Mouse (Mus musculus) CD4-positive helper T cell, adult 2 months (primary cell): ENCODE data around the gene Mettl23.

Experiments used
- DNase-seq: peaks from one replicate; pipeline ENCODE4 v3.0.0-alpha.2; 2012; ENCODE audit warnings: low read depth, missing footprints, low spot score

Mettl23 gene

GRCm38 (mm10) chr11:116843261-116844233 lies at the start of gene Mettl23, which contains the start of gene Jmjd6:
TSS of gene Mettl23 (plus strand) at chr11:116843278.
TSS of gene Jmjd6 (minus strand) at chr11:116843449.
- DNase-seq = peak; percentile 98

DNA sequence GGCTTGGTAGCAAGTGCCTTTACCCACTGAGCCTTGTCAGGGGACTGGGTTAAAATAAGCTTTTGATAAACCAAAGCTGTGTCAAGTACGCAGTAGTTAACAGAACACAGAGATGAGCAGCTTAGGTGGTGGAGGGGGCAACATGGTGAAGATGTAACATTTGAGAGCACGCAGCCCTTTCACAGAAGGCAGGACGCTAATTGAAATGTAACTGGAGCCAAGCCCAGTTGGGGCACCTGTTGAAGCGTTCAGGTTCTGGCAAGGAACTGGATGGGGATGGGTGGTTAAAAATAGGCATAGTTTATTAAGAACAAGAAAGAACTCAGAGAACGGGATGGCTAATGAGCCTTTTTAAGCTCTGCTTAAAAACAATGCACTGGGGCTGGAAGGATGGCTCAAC lies 43.7 kb upstream of the Mettl23 start:
- no peak for DNase-seq

DNA sequence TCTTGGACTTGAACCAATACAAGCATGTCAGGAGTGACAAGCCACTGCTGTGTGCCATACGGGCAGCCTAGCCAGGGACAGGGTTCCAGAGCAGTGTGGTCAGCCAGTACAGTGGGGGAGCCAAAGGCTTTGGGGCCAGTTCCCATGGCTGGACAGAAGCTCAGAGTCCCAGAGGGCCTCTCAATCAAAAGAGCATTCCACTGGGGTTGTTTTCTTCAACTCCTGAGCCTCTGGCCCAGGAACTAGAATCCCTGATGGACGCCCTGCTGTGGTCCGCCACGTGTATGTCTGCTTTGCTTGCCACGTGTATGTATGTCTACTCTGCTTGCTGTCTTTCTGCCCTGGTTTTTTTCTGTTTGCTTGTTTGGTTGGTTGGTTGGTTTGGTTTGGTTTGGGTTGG lies 42.0 kb upstream of the Mettl23 start:
- no peak for DNase-seq

- DNase-seq = no peak
Measured at GRCm38 (mm10) chr11:116802709-116803108, 40.4 kb upstream of the Mettl23 start.

DNA sequence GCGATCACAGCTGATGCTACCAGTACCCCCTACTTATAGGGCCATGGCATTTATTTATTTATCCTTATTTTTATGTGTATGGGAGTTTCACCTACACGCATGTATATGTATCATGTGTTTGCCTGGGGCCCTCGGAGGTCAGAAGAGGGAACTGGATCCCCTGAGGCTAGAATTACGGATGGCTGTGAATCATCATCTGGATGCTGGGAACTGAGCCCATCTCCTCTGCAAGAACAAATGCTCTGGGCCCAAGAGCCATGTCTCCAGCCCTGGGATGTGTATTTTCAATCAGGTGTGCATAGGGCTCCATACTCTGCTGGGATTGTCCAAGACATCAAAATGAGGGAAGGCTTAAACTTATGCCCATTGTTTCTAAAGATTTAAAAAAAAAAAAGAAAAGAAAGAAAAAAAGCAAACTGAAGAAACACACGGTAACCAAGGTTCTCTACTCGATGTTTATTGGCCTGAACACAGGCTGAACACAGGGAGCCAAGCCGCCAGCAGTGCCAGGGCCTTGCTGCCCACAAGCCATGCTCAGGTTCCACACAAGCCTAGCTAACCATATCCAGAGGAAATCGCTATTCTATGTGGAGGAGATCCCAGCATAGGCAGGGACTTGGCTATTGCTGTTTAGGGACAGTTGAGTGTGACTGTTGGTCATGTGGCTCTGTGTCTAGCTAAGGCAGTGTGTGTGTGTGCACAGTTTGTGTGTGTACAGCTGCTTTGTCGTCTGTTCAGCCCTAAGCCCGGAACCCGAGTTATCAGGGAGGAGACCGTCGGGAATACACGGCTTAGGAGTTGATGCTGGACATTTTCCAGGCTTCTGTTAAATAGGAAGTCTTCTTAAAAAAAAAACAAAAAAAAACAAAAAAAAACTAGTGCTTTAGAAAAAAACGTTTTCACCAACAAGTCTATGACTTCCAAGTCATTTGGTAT lies 36.7 kb upstream of the Mettl23 start:
- DNase-seq = no peak

DNA sequence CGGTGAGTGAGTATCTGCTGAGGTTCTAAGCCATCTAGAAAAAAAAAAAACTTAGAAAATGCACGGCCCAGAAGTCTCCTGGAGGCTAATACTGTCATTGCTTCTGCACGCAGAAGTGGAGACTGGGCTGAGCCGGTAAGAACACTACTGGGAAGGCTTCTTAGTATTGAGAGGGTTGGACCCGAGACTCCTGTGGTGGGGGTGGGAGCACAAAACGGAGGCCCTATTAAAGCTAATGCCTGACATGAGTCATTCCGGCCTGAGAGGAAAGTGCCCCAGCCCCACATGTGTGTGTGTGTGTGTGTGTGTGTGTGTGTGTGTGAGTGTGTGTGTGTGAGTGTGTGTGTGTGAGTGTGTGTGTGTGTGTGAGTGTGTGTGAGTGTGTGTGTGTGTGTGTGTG lies 36.0 kb upstream of the Mettl23 start:
- DNase-seq = no peak

DNA sequence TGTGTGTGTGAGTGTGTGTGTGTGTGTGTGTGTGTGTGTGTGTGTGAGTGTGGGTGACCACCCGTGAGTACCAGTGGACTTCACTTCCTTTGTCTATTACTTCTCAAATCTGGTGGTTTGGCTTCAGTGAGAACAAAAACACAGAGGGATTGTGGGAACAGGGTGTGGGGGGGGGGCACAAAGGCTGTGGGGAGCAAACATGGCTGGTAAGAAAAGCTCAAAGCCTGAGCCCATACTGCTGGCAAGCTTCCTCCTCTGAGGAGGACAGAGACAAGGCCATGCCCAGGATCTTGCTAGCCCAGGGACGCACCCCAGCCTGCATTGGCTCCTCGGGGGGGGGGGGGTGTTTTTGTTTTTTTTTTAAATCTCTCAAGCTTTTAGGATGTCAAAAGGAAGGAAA lies 35.6 kb upstream of the Mettl23 start:
- DNase-seq = no peak

- peak; percentile 71 for DNase-seq
Measured at GRCm38 (mm10) chr11:116807938-116808606, 35.0 kb upstream of the Mettl23 start.

GRCm38 (mm10) chr11:116808811-116809395 lies 34.2 kb upstream of the Mettl23 start:
- DNase-seq = no peak

GRCm38 (mm10) chr11:116809520-116809919 lies 33.6 kb upstream of the Mettl23 start:
- peak; percentile 48 for DNase-seq

GRCm38 (mm10) chr11:116810528-116810927 lies 32.5 kb upstream of the Mettl23 start:
- no peak for DNase-seq

- DNase-seq = peak; percentile 76
Measured at GRCm38 (mm10) chr11:116810983-116811901, 31.8 kb upstream of the Mettl23 start.

DNA sequence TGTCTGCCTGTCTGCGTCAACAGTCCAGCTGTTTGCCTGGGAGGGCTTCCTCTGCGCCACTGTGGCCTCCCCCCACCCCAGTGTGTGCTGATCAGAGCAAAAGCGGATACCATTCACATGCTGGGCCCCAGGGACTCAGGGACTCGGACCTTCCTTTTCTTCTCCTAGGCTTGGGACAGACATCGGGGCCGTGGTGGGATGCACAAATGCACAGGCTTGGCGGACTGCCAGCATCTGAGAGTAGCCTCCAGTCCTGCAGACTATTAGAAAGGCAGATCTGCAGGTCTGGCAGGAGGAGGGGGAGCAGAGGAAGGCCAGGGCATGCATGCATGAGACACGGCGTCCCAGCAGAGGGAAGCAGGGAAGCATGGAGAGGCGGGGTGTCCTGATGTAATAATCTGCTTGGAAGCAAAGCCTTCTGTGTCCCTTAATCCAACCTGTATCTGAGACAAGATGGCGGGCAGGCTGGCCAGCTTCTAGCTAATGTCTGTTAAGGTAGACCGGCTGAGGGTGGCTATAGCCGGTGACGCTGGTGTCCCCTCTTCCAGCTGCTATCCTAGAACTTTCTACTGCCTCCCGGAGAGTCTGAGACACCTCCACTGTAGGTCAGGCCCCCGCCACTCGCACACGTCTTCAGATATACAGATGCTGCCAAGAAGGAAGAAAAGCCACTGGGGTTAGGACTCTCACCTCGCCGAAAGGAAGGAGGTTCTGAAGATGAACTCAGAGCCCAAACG lies 30.1 kb upstream of the Mettl23 start:
- no peak for DNase-seq

GRCm38 (mm10) chr11:116813610-116814009 lies 29.5 kb upstream of the Mettl23 start:
- DNase-seq = no peak

GRCm38 (mm10) chr11:116814076-116814883 lies 28.8 kb upstream of the Mettl23 start:
- DNase-seq = no peak

GRCm38 (mm10) chr11:116814884-116815415 lies 28.1 kb upstream of the Mettl23 start:
- no peak for DNase-seq

- DNase-seq = no peak
Measured at GRCm38 (mm10) chr11:116816769-116817168, 26.3 kb upstream of the Mettl23 start.

GRCm38 (mm10) chr11:116817567-116817966 lies 25.5 kb upstream of the Mettl23 start:
- no peak for DNase-seq
